Mouse (Mus musculus): ENCODE data around the gene Comt.

Comt gene

GRCm38 (mm10) chr16:18410418-18410817, 16.2 kb downstream of the Comt start:
- no peak for DNase-seq

DNA sequence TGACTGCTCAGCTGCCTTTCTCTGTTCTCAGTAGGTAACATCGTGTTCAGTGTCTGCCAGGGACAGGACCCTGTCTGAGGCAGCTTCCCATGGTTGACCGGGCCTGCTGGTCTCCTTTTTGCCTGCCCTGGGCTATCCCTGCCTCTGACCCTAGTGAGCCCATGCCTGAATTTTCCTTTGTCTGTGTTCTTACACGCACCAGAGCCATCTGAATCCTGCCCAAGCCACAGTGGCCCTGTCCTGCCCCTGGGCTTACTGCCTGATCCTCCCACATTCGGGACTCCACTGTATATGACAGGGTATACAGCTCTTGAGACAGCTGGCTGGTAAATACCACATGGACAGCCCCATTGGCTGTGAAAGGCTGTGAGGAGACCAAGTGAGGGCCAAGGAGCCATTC, 16.9 kb downstream of the Comt start:
- DNase-seq = peak; percentile 6

- DNase-seq = no peak
These were observed 18.7 kb downstream of the Comt start for GRCm38 (mm10) chr16:18407912-18408311.

- peak; percentile 83 for DNase-seq
These were observed 20.4 kb downstream of the Comt start for GRCm38 (mm10) chr16:18406293-18406692.

DNA sequence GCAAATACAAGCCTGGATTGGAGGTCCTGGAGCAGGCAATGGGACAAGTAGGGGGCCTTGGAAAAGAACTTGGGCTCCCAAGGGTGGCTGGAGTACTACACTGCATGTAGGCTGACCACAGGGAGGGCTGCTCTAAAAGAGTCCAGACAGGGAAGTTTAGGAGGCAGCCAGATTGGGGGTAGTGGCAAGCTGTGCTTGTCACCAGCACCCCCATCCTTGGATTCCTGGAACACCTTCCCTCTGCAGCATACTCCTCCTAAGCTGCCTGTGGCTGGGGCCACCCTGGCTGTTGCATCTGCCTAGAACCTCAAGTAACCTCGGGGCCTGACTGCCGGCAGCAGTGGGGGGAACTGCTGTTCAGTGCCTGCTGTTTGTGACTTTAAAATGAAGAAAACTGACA, 20.8 kb downstream of the Comt start:
- DNase-seq = no peak

GRCm38 (mm10) chr16:18405091-18405854, 21.4 kb downstream of the Comt start:
- DNase-seq = no peak

GRCm38 (mm10) chr16:18403285-18403684, 23.4 kb downstream of the Comt start:
- DNase-seq = no peak

DNA sequence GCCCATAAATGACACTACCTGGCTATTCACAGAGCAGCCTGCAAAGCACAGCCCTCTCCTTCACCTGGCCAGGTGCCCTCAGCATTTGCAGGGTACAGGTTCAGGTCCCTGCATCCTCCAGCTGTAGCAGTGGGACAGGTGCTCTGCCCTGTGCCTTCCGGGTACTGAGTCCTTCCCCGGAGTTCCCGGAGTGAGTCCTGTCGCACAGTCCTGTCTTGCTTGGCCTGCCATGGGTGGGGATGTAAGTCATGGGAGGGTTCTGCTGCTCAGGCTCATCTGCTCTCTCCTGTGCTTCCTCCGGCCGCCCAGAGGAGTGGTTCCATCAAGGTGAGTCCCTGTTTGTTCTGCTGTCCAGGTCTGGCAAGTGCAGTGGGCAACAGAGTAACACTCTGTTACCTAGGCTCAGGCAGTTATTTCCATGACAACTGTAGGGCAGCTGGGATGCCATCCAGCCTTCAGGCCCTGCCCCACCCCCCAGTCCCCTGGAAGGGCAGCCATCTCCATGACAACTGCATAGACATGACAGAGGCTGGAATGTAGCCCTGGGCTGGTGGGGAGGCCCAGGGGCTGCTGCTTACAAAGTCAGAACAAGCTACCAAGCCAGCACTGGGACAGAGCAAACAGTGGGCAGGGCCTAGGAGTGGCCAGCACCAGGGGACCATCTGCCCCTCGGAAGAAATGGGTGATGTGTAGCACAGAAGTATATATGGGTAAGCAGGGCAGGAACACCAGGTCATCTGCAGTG, 26.0 kb downstream of the Comt start:
- DNase-seq = no peak

- no peak for DNase-seq
These were observed 26.6 kb downstream of the Comt start for GRCm38 (mm10) chr16:18400028-18400427.

DNA sequence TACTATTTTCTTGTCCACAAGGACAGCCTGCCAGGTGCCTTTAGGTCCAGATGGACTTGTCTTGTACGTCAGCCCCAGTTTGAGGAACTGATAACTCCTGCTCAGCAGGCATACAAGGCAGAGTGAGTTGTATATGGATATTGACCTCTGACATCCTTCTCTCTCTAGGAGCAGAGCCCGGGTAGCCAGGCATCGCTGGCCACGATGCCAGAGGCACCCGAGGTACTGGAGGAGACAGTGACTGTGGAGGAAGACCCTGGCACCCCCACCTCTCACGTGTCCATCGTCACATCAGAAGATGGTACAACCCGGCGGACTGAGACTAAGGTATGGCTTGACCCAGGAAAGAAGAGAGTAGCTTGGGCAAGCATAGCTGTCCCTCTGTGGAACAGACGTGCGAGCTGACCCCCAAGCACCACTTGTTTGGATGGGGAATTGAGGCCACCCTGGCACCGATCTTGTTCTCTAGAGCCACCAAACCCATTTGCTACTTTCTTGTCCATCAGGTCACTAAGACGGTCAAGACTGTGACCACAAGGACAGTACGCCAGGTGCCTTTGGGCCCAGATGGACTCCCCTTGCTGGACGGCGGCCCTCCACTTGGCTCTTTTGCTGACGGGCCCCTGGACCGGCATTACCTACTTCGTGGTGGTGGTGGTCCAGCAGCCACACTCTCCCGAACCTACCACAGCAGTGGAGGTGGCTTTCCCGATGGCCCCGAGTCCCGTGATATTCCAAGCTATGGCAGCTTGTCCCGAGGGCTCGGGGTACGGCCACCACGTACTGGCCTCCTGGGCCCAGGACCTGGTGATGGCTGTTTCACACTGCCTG, 29.6 kb downstream of the Comt start:
- DNase-seq = no peak

- no peak for DNase-seq
These were observed 30.5 kb downstream of the Comt start for GRCm38 (mm10) chr16:18396201-18396600.

DNA sequence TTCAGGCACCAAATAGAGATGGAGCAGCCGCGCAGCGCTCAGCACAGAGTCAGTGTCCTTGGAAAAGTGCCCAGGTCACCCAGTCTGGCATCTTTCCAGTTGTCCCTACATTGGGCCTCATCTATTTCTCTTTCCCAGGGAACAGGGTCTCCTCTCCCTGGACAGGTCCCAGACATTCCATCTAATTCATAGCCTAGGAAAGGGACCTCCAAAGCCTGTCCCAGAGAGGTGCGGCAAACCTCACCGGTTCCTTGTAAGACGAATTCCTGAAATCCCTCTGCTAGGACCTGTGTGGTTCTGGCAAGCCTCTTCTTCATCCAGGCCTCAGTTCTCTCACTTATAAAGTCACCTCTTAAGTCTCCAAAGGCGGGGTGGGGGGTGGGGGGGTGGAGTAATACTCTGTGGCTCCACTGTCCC, 31.0 kb downstream of the Comt start:
- DNase-seq = no peak

- no peak for DNase-seq
These were observed 31.7 kb downstream of the Comt start for GRCm38 (mm10) chr16:18394777-18395619.

DNA sequence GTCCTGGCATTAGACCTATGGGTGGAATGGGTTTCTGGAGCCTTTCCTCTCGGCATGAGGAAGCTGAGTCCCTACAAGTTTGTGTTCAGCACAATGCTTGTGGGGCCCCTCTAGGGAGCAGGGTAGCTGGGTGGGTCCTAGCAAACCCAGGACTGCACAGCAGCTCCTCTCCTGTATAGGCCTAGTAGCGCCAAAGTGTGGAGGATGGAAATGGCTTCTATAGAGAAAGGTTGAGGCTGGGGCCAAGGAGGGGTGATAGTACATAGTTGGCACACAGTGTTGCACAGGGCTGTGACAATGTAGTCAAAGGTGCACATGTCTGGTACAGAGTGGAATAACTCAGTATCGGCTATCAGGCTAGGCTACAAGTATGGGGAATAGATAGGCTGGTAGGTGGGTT, 32.6 kb downstream of the Comt start:
- no peak for DNase-seq

DNA sequence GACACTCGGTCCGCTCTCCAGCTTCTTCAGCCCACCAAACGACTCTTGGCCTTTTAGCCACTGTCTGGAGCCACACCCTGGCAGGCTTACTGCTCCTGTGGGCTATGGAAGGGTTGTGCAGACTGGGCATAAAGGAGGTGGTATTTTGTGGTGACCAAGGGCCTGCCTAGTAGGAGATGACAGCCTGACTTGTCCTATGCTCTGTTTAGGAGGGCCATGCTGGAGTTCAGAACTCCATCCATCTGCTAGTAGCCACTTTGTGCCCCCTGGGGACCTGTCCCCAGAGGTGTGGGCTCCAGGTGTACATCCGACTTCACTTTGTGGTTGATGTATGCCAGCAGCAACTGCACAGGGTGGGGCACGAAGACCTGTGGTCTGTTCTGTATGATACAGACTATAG, 33.1 kb downstream of the Comt start:
- no peak for DNase-seq

DNA sequence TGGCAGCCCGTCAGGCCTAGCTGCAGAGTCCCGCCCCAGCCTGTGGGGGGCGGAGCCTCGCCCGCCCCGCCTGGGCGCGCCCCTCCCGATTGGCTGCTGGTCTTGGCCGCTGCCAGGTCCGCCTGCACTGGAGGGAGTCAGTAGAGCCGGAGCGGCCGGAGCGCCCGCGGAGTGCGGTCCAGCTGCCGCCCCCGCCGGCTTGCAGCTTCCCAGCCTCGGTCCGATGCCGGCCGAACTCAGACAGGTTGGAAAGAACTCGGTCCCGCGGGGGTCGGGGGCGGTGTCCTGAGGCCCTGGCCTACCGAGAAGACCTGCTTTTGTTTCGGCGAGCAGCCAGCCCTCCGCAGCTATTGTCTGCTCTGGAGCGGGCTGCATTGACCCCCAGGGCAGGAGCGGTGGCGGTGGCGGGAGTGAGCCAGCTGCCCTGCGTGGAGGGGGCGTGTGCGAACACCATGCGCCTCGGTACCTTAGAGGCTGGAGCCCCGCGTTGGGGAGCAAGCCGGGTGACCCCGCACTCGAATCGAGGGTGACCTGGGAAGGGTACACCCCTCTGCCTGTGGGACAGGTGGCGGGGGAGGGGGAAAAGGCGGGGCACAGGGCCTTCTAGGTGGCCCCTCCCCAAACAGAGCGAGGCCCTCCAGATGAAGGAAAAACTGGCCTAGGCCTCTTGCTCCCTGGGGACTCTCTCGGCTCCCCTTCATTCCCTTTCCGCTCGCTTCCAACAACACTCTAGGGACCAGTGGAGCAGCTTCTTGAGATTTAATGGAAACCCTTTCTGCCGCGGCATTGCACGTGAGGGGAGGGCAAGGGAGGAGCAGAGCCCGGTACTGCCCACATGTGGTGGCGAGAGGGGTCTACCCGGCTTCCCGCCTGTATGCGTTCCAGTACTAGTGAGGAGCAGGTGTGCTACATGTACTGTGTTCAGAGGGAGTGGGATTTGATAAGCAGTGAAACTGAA, 33.9 kb downstream of the Comt start:
- peak; percentile 89 for DNase-seq

DNA sequence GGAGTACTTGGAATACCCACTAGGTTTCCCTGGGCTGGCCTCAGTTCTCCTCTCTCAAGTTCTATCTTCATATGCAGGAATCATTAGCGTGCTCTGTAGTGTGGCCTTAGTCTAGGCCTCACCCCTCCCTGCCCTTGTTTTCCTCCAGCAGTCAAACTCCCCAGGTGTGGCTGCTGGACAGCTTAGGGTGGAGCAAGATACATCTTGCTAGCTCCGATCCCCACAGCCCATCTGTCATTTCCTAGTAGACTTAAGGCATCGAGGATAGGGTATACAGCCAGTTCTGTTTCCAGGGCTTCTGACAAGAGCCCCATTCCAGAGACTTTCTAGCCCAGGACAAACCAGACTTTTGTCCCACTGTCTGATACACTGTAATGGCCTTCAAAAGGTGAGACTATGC, 34.9 kb downstream of the Comt start:
- no peak for DNase-seq

GRCm38 (mm10) chr16:18391127-18391526, 35.5 kb downstream of the Comt start:
- DNase-seq = no peak

DNA sequence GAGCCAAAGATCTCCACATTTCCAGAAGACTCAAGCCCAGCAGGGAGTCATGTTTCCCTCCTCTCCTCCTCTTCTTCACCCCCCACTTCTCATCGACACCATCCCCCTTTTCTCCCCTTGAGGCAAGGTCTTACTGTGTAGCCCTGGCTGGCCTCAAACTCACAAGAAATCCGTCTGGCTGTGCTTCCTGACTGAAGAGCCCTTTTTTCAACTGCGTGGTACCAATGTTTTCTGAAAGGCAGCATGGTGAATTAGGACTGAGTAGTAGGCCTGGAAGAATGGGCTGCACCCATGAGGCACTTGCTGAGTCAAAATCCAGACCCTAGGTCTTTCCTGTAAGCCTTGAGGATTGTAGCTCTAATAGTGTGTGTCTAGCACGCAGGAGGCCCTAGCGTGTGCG, 36.3 kb downstream of the Comt start:
- peak; percentile 12 for DNase-seq

- peak; percentile 45 for DNase-seq
These were observed 37.8 kb downstream of the Comt start for GRCm38 (mm10) chr16:18388583-18389435.

Measured in thymus, postnatal 4 days (tissue).